Mouse (Mus musculus) lung, adult 2 months (tissue): Measurements from ENCODE around the gene Sh3bp5.

Experiments
- CTCF ChIP-seq: fragments of 200-500 bp; IDR thresholded peaks from 2 replicates; pipeline ENCODE4 v1.5.1; 2011; ENCODE audit warnings: mild to moderate bottlenecking, low read length, control low read depth; ENCODE audit not compliant: insufficient read depth
- POLR2A ChIP-seq: fragments of 200-500 bp; IDR thresholded peaks from 2 replicates; pipeline ENCODE4 v1.6.1; 2011; ENCODE audit warnings: low read depth, mild to moderate bottlenecking, control low read depth, low read length, borderline replicate concordance; ENCODE audit errors: extremely low read depth

GRCm38 (mm10) chr14:31412651-31413056 is 23.2 kb downstream of the Sh3bp5 start:
- TF ChIP-seq POLR2A (no peak), CTCF (no peak)
